Mouse (Mus musculus) testis, postnatal 10 days (tissue): Measurements from ENCODE around the gene Elavl3.
A peak's percentile ranks its signal among the peaks of the same experiment; 100 is the strongest.

Experiments
- DNase-seq: peaks from one replicate; pipeline ENCODE4 v3.0.0; 2021; ENCODE audit warnings: low spot score

Elavl3 gene

GRCm38 (mm10) chr9:22003163-22003554, 48.7 kb downstream of the Elavl3 start:
- no peak for DNase-seq

DNA sequence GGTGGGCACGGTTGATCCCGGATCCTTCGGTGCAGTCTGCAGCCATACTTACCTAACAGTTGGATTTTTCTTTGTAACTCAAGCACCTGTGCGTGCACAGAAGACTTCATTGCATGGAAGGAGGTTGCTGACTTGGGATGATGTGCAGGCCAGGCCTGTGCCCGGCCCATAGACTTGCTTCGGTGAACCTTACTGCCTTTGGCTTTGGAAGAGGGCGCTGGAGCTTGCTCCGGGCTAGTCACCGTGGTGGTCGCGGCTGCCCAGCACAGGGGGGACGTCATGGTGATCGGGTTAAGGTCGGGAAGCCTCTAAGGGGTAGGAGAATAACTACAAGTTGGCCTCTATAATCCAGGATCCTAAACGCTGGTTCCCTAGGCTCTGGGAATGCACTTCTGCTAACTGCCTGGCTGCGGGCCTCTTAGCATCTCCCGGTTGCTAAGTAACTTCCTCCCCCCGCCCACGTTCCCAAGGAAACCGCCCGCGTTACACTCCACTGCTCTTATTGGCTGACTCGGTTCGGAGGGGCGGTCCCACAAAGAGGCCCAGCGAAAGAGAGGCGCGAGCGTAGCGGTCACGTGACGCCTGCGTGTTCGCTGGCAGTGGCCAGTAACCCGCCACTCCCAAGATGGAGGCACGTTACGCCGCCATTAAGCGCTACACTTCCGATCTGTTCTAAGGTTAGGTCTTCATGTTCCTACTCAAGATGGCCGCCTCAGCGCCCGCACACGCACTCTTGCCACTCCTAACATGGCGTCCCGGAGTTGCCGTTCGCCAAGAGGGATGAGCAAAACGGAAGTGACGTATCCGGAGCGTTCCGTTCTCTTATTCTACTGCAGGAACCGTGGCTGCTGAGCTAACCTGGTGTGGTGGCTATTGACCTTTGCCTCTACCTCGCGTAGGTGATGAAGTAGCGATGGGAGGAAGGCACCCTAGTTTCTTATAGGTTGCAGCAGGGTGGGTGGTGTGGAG, 49.3 kb downstream of the Elavl3 start, which contains the start of the genes Ccdc151 and Prkcsh:
Gene Ccdc151, minus strand, starts transcription at position 441 of the 969 bp plus-strand sequence.
Gene Prkcsh, plus strand, starts transcription at position 613 of the 969 bp plus-strand sequence.
- DNase-seq: peak; percentile 99

DNA sequence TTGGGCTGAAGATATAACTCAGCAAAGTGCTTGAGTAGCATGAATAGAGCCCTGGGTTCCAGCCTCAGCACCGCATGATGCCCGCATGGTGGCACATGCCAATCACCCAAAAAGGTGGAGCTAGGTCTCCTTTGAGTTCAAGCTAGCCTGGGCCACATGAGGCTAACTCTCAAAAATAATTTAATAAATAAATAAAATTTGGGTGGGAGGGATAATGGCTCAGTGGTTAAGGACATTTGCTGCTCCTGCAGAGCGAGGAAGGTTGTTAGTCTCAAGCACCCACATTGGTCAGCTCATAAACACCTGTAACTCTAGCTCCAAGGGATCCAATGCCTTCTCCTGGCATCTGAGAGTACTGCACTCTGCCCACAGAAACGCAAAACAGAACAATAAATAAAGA, 50.2 kb downstream of the Elavl3 start:
- DNase-seq: no peak

DNA sequence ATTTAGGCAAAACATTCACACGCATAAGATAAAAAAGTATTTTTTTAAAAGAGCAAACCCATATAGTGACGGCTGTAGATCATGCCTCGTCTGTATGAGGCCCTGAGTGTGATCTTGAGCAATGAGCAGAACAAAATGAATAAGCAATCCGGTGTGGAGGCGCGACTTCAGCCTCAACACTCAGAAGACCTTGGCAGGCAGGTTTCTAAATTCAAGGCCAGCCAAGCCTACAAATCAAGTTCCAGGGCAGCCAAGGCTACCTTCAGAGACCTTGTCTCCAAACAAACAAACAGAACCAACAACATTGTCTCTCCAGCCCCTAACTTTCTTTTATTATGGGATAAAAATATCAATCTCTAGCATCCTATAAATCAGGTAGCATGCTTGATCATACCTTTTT, 51.5 kb downstream of the Elavl3 start:
- no peak for DNase-seq

GRCm38 (mm10) chr9:21996178-21996867, 55.5 kb downstream of the Elavl3 start:
- no peak for DNase-seq

DNA sequence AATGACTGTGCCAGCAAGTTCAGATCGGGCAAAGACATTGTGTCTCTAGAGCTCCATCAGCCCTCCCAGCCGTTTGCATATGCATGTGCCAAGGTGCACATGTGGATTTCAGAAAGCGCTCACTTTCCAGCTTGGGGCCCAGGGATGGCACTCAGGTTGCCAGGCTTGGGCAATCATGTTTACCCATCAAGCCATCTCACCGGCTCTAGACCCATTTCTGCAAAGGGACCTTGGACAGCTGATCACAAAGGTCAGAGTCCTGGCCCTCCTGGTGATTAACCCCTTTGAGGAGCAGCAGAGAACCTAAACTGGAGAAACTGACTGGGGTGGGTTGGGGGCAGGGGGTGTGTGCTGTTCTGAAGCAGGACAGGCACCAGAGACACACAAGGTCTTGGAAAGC, 59.6 kb downstream of the Elavl3 start:
- no peak for DNase-seq

GRCm38 (mm10) chr9:21989230-21990110, 62.4 kb downstream of the Elavl3 start, which contains the start of gene Rgl3:
Gene Rgl3, minus strand, starts transcription at chr9:21989446.
- peak; percentile 69 for DNase-seq

GRCm38 (mm10) chr9:21988421-21989101, 63.3 kb downstream of the Elavl3 start:
- DNase-seq: no peak

DNA sequence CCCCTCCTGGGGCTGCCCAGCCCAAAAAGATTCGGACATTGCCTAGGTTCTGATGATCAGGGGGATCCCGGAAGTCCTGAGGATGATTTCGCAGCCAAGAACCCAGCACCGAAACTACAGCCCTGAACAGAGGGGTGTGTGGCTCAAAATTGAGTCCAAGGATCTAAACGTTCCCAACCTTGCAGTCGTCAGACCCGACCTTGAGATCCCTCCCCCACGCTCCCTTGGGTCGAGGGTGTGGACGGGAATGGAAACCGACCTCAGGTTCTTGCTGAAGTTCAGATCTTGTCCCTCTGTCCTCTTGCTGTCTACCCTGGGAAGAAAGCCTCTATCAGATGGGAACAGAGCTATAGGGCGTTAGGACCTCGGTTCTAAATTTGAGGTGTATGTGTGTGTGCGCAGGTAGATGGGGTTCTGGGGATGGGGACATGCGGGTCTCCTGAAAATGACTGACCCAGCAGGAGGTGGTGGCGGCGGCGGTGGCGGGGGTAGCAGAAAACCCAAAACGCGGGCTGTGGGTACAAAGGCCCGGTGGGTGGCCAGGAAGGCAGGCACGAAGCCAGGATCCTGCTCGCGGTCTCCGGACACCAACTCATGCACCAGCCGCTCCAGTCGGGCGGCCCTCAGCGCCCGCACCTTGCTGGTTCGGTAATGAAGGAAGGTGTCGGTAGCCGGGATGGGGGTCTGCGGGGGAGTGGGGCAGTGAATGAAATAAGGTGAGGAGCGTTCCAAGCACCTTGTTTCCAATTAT, 64.1 kb downstream of the Elavl3 start:
- DNase-seq: peak; percentile 62

- no peak for DNase-seq
Measured at GRCm38 (mm10) chr9:21983911-21984310, 67.9 kb downstream of the Elavl3 start.

- no peak for DNase-seq
Measured at GRCm38 (mm10) chr9:21978398-21979128, 73.3 kb downstream of the Elavl3 start.

DNA sequence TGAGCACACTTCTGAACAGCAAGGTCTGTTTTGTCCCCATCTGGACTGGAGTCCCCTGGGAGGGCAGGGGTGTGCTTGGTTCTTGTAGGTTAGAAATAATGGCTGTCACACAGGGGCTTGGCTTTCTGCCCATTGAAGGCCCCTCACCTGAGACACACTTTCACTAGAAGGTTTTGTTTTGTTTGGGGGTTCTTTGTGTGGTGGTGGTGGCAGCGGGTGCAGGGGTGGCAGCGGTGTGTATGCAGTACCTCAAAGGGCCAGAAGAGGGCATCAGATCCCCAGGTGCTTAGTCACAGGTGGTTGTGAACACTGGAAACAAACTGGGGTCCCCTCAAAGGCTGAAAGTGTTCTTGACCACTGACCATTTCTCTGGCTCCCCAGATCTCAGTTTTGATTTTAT, 73.9 kb downstream of the Elavl3 start:
- DNase-seq: peak; percentile 61

DNA sequence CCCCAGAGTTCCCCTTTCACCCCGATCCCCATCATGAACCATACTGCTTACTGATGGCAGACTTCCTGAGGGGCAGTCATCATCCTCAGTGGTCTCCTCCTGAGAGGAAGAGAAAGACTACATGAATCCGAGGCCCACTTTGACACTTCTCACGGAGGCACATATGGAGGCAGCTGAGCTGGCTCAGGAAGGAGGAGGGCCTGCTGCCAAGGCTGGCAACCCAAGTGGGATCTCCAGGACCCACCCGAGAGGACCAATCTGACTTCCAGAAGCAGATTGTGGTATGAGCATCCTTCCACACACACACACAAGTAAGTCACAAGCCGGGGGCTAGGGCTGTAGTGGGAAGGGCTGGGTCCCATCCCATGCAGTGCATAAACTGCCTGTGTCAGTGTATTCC, 74.5 kb downstream of the Elavl3 start:
- no peak for DNase-seq

DNA sequence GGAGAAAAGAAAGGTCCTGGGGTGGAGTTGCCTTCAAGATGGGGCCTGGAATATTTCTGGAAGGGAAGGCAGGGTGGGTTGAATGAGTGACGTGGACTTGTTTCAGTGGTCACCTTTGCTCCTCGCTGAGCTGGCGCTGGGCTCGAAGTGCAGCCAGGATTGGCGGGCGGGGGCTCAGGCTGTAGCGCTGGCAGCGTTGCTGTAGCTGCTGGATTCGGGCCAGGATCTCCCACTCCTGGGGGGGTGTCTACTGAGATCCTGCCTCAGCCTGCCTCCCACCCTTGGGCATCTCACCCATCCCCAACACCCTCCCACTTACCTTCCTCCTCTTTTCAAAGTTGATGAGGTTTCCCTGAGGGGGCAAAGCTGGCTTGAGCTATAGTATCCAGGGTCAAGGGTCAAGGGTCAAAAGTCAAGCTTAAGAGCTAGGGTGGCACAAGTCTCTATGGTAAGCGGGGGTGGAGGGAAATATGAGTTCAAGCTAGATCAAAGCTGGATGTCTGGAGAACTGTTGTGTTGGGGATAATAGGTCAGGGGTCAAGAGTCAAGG, 75.1 kb downstream of the Elavl3 start:
- peak; percentile 53 for DNase-seq

GRCm38 (mm10) chr9:21969304-21969703, 82.5 kb downstream of the Elavl3 start:
- no peak for DNase-seq

DNA sequence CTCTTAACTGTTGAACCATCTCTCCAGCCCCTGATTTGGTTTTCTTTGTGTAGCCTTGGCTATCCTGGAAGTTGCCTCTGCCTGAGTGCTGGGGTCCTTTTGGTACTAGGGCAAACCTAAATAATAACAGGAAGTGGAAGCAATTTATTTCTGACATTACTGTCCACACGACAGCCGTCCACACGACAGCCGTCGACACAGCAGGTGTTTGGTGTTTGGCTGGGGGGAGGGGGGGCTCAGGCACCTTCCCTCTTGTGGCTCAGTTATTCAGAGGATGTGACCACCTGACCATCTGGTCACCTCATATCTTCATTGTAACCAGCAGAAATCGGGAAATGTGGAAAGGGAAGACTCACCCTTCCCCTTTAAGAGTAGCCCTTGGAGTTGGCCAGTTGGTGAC, 82.9 kb downstream of the Elavl3 start:
- no peak for DNase-seq
